Mouse (Mus musculus) spleen, adult 2 months (tissue): ENCODE measurements around the gene Avp.

Experiments used
- CTCF ChIP-seq: fragments of 200-500 bp; IDR thresholded peaks from 2 replicates; pipeline ENCODE4 v1.5.1; 2011; ENCODE audit warnings: mild to moderate bottlenecking, inconsistent platforms; ENCODE audit not compliant: insufficient read depth, insufficient read length, insufficient replicate concordance; ENCODE audit errors: extremely low read depth
- POLR2A ChIP-seq: fragments of 200-500 bp; IDR thresholded peaks from 2 replicates; pipeline ENCODE4 v1.6.1; 2011; ENCODE audit warnings: low read depth, low read length, inconsistent platforms

DNA sequence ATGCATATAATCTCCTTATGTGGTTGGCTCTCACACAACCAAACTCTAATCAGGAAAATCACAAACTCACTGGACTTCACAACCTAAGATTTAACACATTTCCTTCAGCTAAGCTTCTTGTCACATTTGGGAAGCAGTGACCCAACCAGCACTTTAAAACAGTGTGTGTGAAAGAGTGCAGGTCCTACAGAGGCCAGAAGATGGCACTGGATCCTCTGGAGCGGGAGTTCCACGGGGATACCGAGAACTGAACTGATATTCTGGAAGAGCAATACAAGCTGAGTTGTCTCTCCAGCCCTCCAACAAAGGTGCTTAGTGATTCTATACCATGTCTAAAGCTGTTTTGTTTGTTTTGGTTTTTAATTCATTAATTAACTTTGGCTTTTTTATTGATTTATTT is 30.7 kb upstream of the Avp start:
- no peak for TF ChIP-seq POLR2A
- TF ChIP-seq CTCF: no peak
